Mouse (Mus musculus): Measurements from ENCODE around the gene Prom2. TPM values are rescaled to one million over a fixed set of nuclear protein-coding genes. Genes with fewer than 3 reads are reported as not detected.

The Prom2 gene
- polyA plus RNA-seq, 1 experiment: not detected

- Histone ChIP-seq H3K4me3 (no peak overlapping the region), H3K4me2 (ENCODE audit: low read depth) (peak overlapping the region; percentile 7), H3ac (ENCODE audit: control insufficient read depth, insufficient read length) (no peak overlapping the region), H3K79me2 (ENCODE audit: control insufficient read depth, insufficient read depth) (no peaks in the 10 kb centered on the region), H3K36me3 (ENCODE audit: control insufficient read depth, insufficient read depth) (no peaks in the 10 kb centered on the region), H3K27me3 (ENCODE audit: control insufficient read depth, insufficient read depth, insufficient read length) (peaks cover 24% of the 10 kb centered on the region)
- TF ChIP-seq MYOD1 (IDR thresholded peaks at IDR 0.05; ENCODE audit: control insufficient read depth in 1 of 3, insufficient read length in 2 of 3, low read depth in 2 of 3): peak in 2 of 3 experiments; percentile 14 to 46
- no peak for TF ChIP-seq MAX (IDR thresholded peaks at IDR 0.05; ENCODE audit: low read depth)
- no peak for TF ChIP-seq E2F4 (IDR thresholded peaks at IDR 0.05; ENCODE audit: insufficient read depth)
Observed at GRCm38 (mm10) chr2:127559070-127559966, 18.1 kb upstream of the Prom2 start.

- H3K4me2 ChIP-seq (ENCODE audit: low read depth): no peak overlapping the region
- no peaks in the 10 kb centered on the region for H3K79me2 ChIP-seq (ENCODE audit: control insufficient read depth, insufficient read depth)
- no peaks in the 10 kb centered on the region for H3K36me3 ChIP-seq (ENCODE audit: control insufficient read depth, insufficient read depth)
- no peak overlapping the region for H3K4me3 ChIP-seq
- no peak overlapping the region for H3ac ChIP-seq (ENCODE audit: control insufficient read depth, insufficient read length)
- H3K27me3 ChIP-seq (ENCODE audit: control insufficient read depth, insufficient read depth, insufficient read length): peaks cover 4% of the 10 kb centered on the region
- TF ChIP-seq E2F4 (IDR thresholded peaks at IDR 0.05; ENCODE audit: insufficient read depth) (no peak), POLR2A (IDR thresholded peaks at IDR 0.05; ENCODE audit: insufficient read length, low read depth) (no peak), TCF3 (IDR thresholded peaks at IDR 0.05; ENCODE audit: insufficient read length, low read depth) (no peak), CEBPB (IDR thresholded peaks at IDR 0.05; ENCODE audit: insufficient read depth, poor library complexity, severe bottlenecking) (no peak), MAX (IDR thresholded peaks at IDR 0.05; ENCODE audit: low read depth) (no peak), TCF12 (IDR thresholded peaks at IDR 0.05; ENCODE audit: insufficient read depth, poor library complexity, severe bottlenecking) (no peak), POLR2AphosphoS2 (IDR thresholded peaks at IDR 0.05; ENCODE audit: insufficient read length, low read depth) (no peak), MYOD1 (IDR thresholded peaks at IDR 0.05; ENCODE audit: control insufficient read depth in 1 of 3, insufficient read length in 2 of 3, low read depth in 2 of 3) (no peak), REST (IDR thresholded peaks at IDR 0.05; ENCODE audit: insufficient read depth, insufficient read length) (no peak), SRF (IDR thresholded peaks at IDR 0.05; ENCODE audit: control insufficient read depth, insufficient read length, low read depth) (no peak), USF1 (IDR thresholded peaks at IDR 0.05; ENCODE audit: low read depth) (no peak), MYOG (IDR thresholded peaks at IDR 0.05; ENCODE audit: control insufficient read depth in 1 of 3, insufficient read depth in 1 of 3, insufficient read length in 2 of 3, low read depth in 2 of 3) (no peak)
Observed at GRCm38 (mm10) chr2:127551078-127551477, 9.8 kb upstream of the Prom2 start.

GRCm38 (mm10) chr2:127550446-127550845 is 9.2 kb upstream of the Prom2 start:
- Histone ChIP-seq H3K79me2 (ENCODE audit: control insufficient read depth, insufficient read depth) (no peaks in the 10 kb centered on the region), H3K27me3 (ENCODE audit: control insufficient read depth, insufficient read depth, insufficient read length) (peaks cover 4% of the 10 kb centered on the region), H3K36me3 (ENCODE audit: control insufficient read depth, insufficient read depth) (no peaks in the 10 kb centered on the region), H3K4me2 (ENCODE audit: low read depth) (no peak overlapping the region), H3K4me3 (no peak overlapping the region), H3ac (ENCODE audit: control insufficient read depth, insufficient read length) (no peak overlapping the region)
- TF ChIP-seq MYOG (IDR thresholded peaks at IDR 0.05; ENCODE audit: control insufficient read depth in 1 of 3, insufficient read depth in 1 of 3, insufficient read length in 2 of 3, low read depth in 2 of 3) (no peak), TCF3 (IDR thresholded peaks at IDR 0.05; ENCODE audit: insufficient read length, low read depth) (no peak), USF1 (IDR thresholded peaks at IDR 0.05; ENCODE audit: low read depth) (no peak), MYOD1 (IDR thresholded peaks at IDR 0.05; ENCODE audit: control insufficient read depth in 1 of 3, insufficient read length in 2 of 3, low read depth in 2 of 3) (no peak), SRF (IDR thresholded peaks at IDR 0.05; ENCODE audit: control insufficient read depth, insufficient read length, low read depth) (no peak), REST (IDR thresholded peaks at IDR 0.05; ENCODE audit: insufficient read depth, insufficient read length) (no peak), MAX (IDR thresholded peaks at IDR 0.05; ENCODE audit: low read depth) (no peak), POLR2AphosphoS2 (IDR thresholded peaks at IDR 0.05; ENCODE audit: insufficient read length, low read depth) (no peak), POLR2A (IDR thresholded peaks at IDR 0.05; ENCODE audit: insufficient read length, low read depth) (no peak), E2F4 (IDR thresholded peaks at IDR 0.05; ENCODE audit: insufficient read depth) (no peak), TCF12 (IDR thresholded peaks at IDR 0.05; ENCODE audit: insufficient read depth, poor library complexity, severe bottlenecking) (no peak), CEBPB (IDR thresholded peaks at IDR 0.05; ENCODE audit: insufficient read depth, poor library complexity, severe bottlenecking) (no peak)

GRCm38 (mm10) chr2:127549711-127550110 is 8.4 kb upstream of the Prom2 start:
- TF ChIP-seq MYOD1 (IDR thresholded peaks at IDR 0.05; ENCODE audit: control insufficient read depth in 1 of 3, insufficient read length in 2 of 3, low read depth in 2 of 3): no peak
- TF ChIP-seq SRF (IDR thresholded peaks at IDR 0.05; ENCODE audit: control insufficient read depth, insufficient read length, low read depth): no peak
- no peak for TF ChIP-seq MAX (IDR thresholded peaks at IDR 0.05; ENCODE audit: low read depth)
- TF ChIP-seq POLR2A (IDR thresholded peaks at IDR 0.05; ENCODE audit: insufficient read length, low read depth): no peak
- TF ChIP-seq MYOG (IDR thresholded peaks at IDR 0.05; ENCODE audit: control insufficient read depth in 1 of 3, insufficient read depth in 1 of 3, insufficient read length in 2 of 3, low read depth in 2 of 3): no peak
- no peak overlapping the region for H3ac ChIP-seq (ENCODE audit: control insufficient read depth, insufficient read length)
- H3K27me3 ChIP-seq (ENCODE audit: control insufficient read depth, insufficient read depth, insufficient read length): peaks cover 11% of the 10 kb centered on the region
- H3K36me3 ChIP-seq (ENCODE audit: control insufficient read depth, insufficient read depth): no peaks in the 10 kb centered on the region
- H3K79me2 ChIP-seq (ENCODE audit: control insufficient read depth, insufficient read depth): no peaks in the 10 kb centered on the region
- H3K4me3 ChIP-seq: no peak overlapping the region
- no peak overlapping the region for H3K4me2 ChIP-seq (ENCODE audit: low read depth)

Measured in myocyte (in vitro differentiated cells).